Comparison of ENCODE assay signal across 10 mouse cellular contexts in genomic region chr10:20673798-20674197, GRCm38 (mm10). TPM values are rescaled to one million over a fixed set of nuclear protein-coding genes. Genes with fewer than 3 reads are reported as not detected.
A peak's percentile ranks its signal among the peaks of the same experiment; 100 is the strongest.
DNase-seq lines count a peak whose midpoint lies in the region; ATAC-seq lines count a peak whose summit lies in the region.
"Had no signal": no experiment of that assay in that cellular context is flagged by ENCODE, and none has a peak within 500 bp of the region (broad histone marks: within the 10 kb centered on the region; RNA-seq: fewer than 3 reads in every experiment).

No protein-coding gene starts in this region.

- intact Hi-C loops in left cerebral cortex, postnatal 4 days (cut with DNase I), result no loop called here

- DNase-seq in left cerebral cortex, adult 11 months (ENCODE audit: low spot score), result peak; percentile 77
- DNase-seq in left cerebral cortex, postnatal 4 days, result no peak
- peak; percentile 59 for DNase-seq in naive thymus-derived CD4-positive, alpha-beta T cell, adult 2 months (ENCODE audit: low read depth)
- no peak for DNase-seq in cerebellum, postnatal 4 days (ENCODE audit: low spot score in 2 of 2)
- DNase-seq in thymus, adult 18-20 months, result no peak
- no peak for DNase-seq in urinary bladder, postnatal 10 days (ENCODE audit: low spot score)

- peak; percentile 86 for ATAC-seq in inflammation-experienced regulatory T-cells, adult 6 months

- H3K27ac ChIP-seq in brown adipose tissue, adult 24 weeks (replicated peaks; ENCODE audit: low read depth, low read length), result peak overlapping the region; percentile 88
- H3K27ac ChIP-seq: embryonic facial prominence, embryonic 12.5 days had no signal

- H3K4me1 ChIP-seq in brown adipose tissue, adult 24 weeks (ENCODE audit: control insufficient read depth, insufficient read depth, insufficient read length, low read length), result peaks cover 4% of the 10 kb centered on the region; the same call in 1 of the 2 replicates

- no peak overlapping the region for H3K4me3 ChIP-seq in brown adipose tissue, adult 24 weeks (ENCODE audit: insufficient read depth, low read depth, low read length)
- H3K4me3 ChIP-seq: embryonic facial prominence, embryonic 12.5 days had no signal

RNA-seq across cellular contexts. Expression of gene Pde7b, which starts 51.1 kb away (rescaled TPM):
- total RNA-seq in left cerebral cortex, postnatal 4 days (2021), result 10 to 100 TPM in 1 of 2 experiments, 1 to 10 TPM in 1; 9.0 to 11.4 TPM
- 6.1 and 9.5 TPM in 2 replicates for polyA plus RNA-seq in brown adipose tissue, adult 24 weeks (2012; ENCODE audit: insufficient read depth, insufficient read length, missing spikeins)
- 1 to 10 TPM in 1 of 3 experiments, under 1 TPM in 2; 0.16 to 1.7 (median 0.34) TPM for polyA plus RNA-seq in inflammation-experienced regulatory T-cells, adult 6 months (2017; shearing (Covaris generic))
- total RNA-seq: MEL had no signal

Comparison
In these comparisons a context has a peak if more than half of its experiments do, and no peak if none do; other contexts are left out.
1. DNase-seq: peak in left cerebral cortex, adult 11 months (single experiment) and naive thymus-derived CD4-positive, alpha-beta T cell, adult 2 months (single experiment); none in left cerebral cortex, postnatal 4 days (single experiment), cerebellum, postnatal 4 days (0 of 2), thymus, adult 18-20 months (0 of 2) and urinary bladder, postnatal 10 days (single experiment).